Mouse (Mus musculus) testis, adult 2 months (tissue): Measurements from ENCODE around the gene Atxn7l3.

ENCODE experiments used
- CTCF ChIP-seq: fragments of 200-500 bp; IDR thresholded peaks from 2 replicates; pipeline ENCODE4 v1.5.1; 2012; ENCODE audit warnings: low read depth, mild to moderate bottlenecking, inconsistent platforms, low read length, moderate library complexity; ENCODE audit not compliant: control insufficient read depth, insufficient read depth, insufficient replicate concordance
- POLR2A ChIP-seq: fragments of 200-500 bp; IDR thresholded peaks from 2 replicates; pipeline ENCODE4 v1.6.1; 2012; ENCODE audit warnings: low read depth, mild to moderate bottlenecking, inconsistent platforms, low read length, moderate library complexity; ENCODE audit not compliant: control insufficient read depth

DNA sequence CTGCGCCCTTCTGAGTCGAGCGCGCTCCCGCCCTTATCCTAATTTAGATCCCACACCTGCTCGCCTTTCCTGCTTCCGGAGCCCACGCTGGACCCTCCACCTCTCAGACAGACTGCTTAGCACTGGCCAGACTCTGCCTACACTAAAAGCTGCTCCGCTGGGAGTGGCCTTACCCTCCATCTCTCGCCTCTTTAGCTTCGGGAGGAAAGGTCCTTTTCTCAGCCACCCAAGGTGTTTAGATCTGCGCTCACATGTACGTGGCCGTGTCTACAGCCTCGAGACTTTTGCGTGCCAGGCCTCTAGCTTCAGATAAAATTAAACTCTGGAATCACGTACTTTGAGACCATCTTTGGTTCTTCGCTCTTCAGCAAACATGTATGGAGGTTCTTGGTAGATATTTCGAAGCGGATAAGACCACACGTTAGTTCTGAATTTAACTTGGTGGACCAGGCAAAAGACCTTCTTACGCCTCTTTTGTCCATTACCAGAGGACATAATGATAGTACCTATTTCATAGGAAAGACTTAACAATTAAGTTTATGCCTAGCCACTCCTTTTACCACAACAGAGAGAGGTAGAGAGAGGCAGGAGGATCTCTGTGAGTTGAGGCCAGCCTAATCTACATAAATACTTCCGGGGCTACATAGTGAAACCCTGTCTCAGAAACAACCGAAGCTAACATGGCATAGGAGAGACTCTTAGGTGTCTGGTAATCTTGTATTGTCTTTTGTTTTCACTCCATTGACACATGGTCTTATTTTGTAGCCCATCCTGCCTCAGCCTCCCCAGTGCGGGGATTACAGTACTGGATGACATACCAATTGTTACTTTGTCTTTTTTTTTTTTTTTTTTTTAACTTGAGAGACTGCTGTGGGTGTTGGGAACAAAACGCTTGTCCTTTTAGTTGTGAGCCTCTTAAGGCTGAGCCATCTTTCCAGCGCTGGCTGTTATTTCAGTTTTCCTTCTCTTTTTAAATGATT, 1.4 kb upstream of the Atxn7l3 start:
- no peak for TF ChIP-seq POLR2A
- TF ChIP-seq CTCF: no peak
